8 mouse cellular contexts compared by ENCODE assay signal in the genomic region with DNA sequence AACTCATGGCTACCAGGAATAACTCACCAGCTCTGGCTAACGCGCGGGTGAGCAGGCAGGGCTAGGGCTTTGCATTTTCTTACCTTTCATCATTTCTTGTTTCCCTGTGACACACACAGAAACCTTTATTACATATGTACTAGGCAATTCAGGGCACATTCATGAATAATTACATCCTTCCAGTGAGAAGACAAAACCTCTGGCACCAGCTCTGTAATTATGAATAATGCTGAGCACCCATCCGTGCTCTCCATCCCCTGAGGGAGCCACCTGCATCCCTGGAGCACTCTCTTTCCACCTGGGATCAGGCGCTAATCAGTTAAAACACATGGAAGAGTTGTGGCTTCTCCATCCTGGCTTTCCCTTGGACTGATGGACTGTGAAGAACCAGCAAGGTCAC. TPM values are rescaled to one million over a fixed set of nuclear protein-coding genes. Genes with fewer than 3 reads are reported as not detected.
DNase-seq lines count a peak whose midpoint lies in the region; ATAC-seq lines count a peak whose summit lies in the region.

TSS of gene Nme7 (plus strand) at position 301 of the 400 bp plus-strand sequence.

- ATAC-seq in monocyte, adult 5-6 weeks (replicated peaks; ENCODE audit: insufficient number of reproducible peaks, low FRiP score, low TSS enrichment, poor library complexity, severe bottlenecking): no peak

- no peak for DNase-seq in adrenal gland, adult 18-20 months (ENCODE audit: low spot score in 2 of 2)
- no peak for DNase-seq in adrenal gland, adult (ENCODE audit: inconsistent age in 2 of 2, low spot score in 1 of 2)
- DNase-seq in thymus, postnatal 0 days (ENCODE audit: low spot score): no peak
- DNase-seq in thymus, postnatal 14 days: no peak
- DNase-seq in layer of hippocampus, postnatal 14 days (ENCODE audit: low spot score in 2 of 2): no peak
- no peak for DNase-seq in urinary bladder, postnatal 14 days (ENCODE audit: low spot score)
- no peak for DNase-seq in adipocyte (ENCODE audit: low spot score)

RNA-seq across cellular contexts. Expression of gene Nme7, which starts in this region (rescaled TPM):
- total RNA-seq in adrenal gland, adult 18-20 months (2021): 10 to 100 TPM; 11.4 to 11.9 TPM
- 27.3 and 30.3 TPM in 2 replicates for polyA plus RNA-seq in thymus, postnatal 0 days (2015; fragmentation: Nextera tagmentation; extraction: Ambion mirVana)
- total RNA-seq in layer of hippocampus, postnatal 14 days (2021): 10 to 100 TPM; 17.0 to 21.9 TPM
- total RNA-seq in monocyte, adult 5-6 weeks (2017): 11.7 to 25.7 TPM (median 13.8 TPM) in 3 replicates
